Mouse (Mus musculus) cerebellum, postnatal 10 days (tissue): Measurements from ENCODE around the gene Cul5.
A peak's percentile ranks its signal among the peaks of the same experiment; 100 is the strongest.

ENCODE experiments used
- DNase-seq, 2 experiments: peaks; one replicate each; pipeline ENCODE4 v3.0.0; 2021; ENCODE audit warnings: mixed read lengths in 2 of 2

The Cul5 gene

DNA sequence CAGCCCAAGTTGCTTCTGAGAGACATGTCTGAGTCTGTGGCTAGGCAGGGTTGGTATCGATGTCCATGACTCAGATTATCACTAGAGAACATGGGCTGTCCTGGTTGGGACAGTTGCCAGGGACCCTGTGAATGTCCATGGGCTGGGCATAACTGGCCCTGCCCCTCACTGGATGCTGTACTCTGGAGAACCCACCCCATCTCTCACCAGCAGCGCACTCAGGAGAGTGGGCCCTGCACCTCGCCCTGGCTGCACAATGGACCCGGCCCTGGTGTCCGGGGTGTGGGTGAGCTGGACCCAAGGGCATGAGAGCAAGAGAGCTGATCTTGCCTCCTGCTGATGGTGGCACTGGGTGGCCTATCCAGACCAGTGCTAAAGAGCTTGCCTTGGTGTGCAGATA, 64.9 kb downstream of the Cul5 start:
- DNase-seq, result peak; percentile 16 to 30

DNA sequence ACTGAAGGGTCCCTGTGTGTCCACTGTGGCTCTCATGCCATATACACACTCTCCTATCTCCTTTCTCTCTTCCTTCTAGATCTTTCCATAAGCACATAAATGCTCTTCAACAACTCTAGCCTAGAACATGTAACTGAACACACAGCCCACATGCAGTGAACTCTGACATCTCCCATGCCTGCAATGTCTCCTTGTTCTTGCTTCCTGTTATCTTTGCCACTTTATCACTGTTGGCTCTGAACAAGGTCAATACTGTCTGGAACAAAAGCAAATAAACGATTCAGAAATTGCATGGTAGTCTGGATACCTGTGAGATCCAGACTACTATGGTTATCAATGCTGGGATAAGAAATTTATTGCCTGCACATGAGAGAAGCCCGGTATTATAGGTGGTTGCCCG, 66.0 kb downstream of the Cul5 start:
- DNase-seq, result no peak

DNA sequence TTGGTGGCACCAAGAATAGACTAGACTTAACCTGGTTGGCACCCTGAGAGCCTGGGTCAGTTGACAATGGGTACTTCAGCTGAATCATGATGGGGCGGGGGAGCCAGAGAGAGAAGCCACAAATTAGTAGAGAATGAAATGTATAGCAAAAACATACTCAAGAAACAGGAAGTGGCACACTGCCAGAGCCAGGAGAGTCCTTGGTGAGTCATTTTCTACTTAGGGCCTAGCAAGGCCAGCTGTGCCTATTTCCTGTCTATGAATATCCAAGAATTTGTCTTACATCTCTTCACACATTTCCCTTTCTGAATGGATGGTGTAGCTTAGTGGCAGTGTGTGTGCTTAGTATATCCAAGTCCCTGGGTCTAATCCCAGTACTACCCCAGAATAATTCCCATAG, 66.4 kb downstream of the Cul5 start:
- no peak for DNase-seq

DNA sequence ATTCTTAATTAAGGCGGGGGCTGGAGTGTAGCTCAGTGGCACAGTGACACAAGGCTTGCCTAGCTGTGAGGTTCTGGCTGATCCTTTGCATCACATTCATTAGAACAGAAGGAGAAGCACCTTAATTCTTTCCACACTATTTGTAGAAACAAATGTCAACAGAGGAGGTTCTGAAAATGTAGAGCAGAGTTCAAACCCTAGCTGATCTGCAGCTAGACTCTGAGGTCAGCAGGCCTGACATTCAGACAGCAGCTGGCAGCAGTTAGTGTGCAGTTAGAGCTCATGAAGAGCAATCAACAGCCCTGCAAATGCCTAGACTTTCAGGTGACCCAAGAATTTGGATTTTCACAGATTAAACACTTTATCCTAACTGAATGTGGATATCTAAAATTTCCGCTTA, 68.3 kb downstream of the Cul5 start:
- DNase-seq, result no peak

DNA sequence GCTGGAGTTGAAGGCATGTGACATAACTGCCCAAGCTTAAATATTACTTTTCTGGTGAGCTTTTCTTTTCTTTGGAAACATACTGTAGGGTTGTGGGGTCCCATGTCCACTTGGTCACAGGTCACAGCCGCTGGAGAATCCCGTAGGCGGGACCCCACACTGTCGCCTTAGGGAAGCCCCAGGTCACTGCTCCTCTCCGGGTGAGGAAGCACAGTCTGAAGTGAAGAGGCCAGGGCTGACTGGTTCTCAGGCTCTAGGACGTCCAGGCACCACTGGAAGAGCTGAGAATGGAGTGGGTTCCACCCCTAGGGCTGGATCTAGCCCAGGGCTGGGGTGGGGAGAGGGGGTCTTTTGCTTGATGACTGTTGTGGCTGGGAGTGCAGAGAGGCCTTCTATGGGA, 71.2 kb downstream of the Cul5 start:
- DNase-seq, result no peak

DNA sequence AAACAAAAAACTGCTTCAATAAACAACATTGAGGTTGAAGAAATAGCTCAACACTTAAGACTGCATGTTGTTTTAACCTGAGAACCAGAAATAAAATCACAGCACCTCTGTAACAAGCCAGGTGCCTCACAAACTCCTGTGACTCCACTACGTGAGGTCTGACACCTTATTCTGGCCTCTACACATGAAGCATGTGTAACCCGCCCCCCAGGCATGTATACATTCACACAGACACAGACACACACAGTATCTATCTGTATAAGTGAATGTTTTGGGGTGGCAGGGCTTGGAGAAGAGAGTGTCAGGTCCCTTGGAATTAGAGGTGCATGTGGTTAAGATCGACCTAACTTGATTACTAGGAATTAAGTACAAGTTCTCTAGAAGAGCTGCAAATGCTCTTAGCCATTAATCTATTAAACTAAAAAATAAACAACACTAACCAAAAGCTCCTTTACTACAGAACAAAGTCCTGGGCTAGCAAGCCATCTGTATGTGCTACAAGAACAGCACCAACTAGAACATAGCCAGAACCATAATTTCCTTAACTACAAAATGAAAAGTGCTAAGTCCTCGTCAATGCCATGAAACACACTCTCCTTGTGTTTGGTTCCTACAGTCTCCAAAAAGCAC, 72.7 kb downstream of the Cul5 start:
- no peak for DNase-seq

DNA sequence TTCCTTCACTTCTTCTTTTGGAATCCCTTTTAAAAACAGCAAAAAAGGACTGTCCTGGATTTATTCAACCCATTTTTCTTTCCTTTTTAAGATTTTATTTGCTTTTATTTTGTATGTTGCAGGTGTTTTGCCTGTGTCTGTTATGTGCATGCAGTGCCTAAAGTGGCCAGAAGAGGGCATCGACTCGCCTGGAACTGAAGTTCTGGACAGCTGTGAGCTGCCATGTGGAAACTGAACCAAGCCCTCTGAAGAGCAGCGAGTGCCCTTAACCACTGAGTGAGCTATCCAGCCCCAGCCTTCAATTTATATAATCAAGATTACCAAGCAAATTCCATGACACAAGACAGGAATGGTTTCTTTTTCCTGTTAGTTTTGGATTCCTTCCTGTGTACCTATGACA, 75.0 kb downstream of the Cul5 start:
- peak; percentile 84 to 87 for DNase-seq

- DNase-seq, result peak in 1 of 2 experiments; percentile 20
Observed at GRCm38 (mm10) chr9:53581870-53582269, 87.9 kb downstream of the Cul5 start.

- no peak for DNase-seq
Observed at GRCm38 (mm10) chr9:53575721-53576120, 94.1 kb downstream of the Cul5 start.

DNA sequence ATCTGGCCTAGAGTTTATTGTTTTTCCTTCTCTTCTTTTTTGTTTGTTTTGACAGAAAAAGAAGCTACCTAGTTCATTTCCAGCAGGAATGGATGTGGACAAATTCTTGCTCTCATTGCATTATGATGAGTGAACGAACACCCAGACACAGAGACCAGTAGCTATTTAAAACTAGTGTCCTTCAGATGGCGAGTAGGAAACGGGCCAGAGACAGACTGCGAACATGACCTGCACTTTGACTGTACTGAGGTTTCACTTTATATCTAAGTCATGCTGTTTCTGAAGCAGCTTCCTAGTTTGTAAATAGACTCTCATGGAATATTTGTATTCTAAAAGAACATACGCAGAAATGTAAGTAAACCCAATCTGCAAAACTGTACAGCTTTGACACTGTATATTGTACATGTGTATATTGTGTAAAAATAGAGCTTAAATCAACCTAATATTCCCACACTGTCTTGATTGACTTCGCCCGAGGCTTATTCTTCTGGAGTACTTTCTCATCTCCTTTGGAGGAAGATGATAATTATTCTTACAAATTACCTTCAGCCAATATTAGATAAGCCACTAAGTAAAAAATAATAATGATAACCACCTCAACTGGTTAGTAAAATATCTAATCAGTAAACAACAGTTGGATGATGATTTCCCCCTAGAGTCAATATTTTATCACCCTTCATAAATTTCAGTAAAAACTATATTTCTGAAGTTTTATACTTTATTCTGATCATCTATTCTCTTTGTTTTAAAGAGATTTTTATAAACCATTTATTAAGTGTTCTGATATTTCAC, 97.1 kb downstream of the Cul5 start:
- DNase-seq, result no peak

GRCm38 (mm10) chr9:53570662-53571061, 99.2 kb downstream of the Cul5 start:
- peak; percentile 65 to 72 for DNase-seq
